Mouse (Mus musculus): ENCODE results near the gene Cldn10. TPM values are rescaled to one million over a fixed set of nuclear protein-coding genes. Genes with fewer than 3 reads are reported as not detected.

Gene Cldn10
- polyA plus RNA-seq, 1 experiment from 2014 or later: 72.3 TPM

GRCm38 (mm10) chr14:118765951-118766350, 21.8 kb upstream of the Cldn10 start:
- WGBS: 69% methylated on average over 7 of the region's 7 CpGs
- H3K4me3 ChIP-seq: no peak overlapping the region
- ATAC-seq (ENCODE audit: borderline replicate concordance, extremely low read depth, low FRiP score, low TSS enrichment): no peak
- H3K36me3 ChIP-seq: no peaks in the 10 kb centered on the region
- H3K4me2 ChIP-seq: no peak overlapping the region
- H3K9ac ChIP-seq: no peak overlapping the region
- H3K27ac ChIP-seq: no peak overlapping the region
- peaks cover 25% of the 10 kb centered on the region for H3K27me3 ChIP-seq
- no peaks in the 10 kb centered on the region for H3K9me3 ChIP-seq
- peaks cover 5% of the 10 kb centered on the region; the same call in 1 of the 2 replicates for H3K4me1 ChIP-seq

- Histone ChIP-seq H3K27ac (no peak overlapping the region), H3K9ac (no peak overlapping the region), H3K36me3 (no peaks in the 10 kb centered on the region), H3K4me1 (peaks cover 5% of the 10 kb centered on the region; the same call in 1 of the 2 replicates), H3K9me3 (no peaks in the 10 kb centered on the region), H3K4me2 (no peak overlapping the region), H3K27me3 (peaks cover 25% of the 10 kb centered on the region), H3K4me3 (no peak overlapping the region)
- WGBS: 59% methylated on average over 5 of the region's 5 CpGs
- ATAC-seq (ENCODE audit: borderline replicate concordance, extremely low read depth, low FRiP score, low TSS enrichment): no peak
Observed at GRCm38 (mm10) chr14:118766368-118766767, 21.3 kb upstream of the Cldn10 start.

- no peak overlapping the region for H3K27ac ChIP-seq
- WGBS: 31% methylated on average over 14 of the region's 14 CpGs
Observed at GRCm38 (mm10) chr14:118767673-118768353, 19.9 kb upstream of the Cldn10 start.

GRCm38 (mm10) chr14:118768354-118768713, 19.4 kb upstream of the Cldn10 start:
- Histone ChIP-seq H3K9ac (no peak overlapping the region), H3K4me1 (peaks cover 5% of the 10 kb centered on the region; the same call in 1 of the 2 replicates), H3K4me2 (no peak overlapping the region), H3K27ac (no peak overlapping the region), H3K9me3 (no peaks in the 10 kb centered on the region), H3K4me3 (no peak overlapping the region), H3K36me3 (no peaks in the 10 kb centered on the region), H3K27me3 (peaks cover 25% of the 10 kb centered on the region)
- WGBS: 38% methylated on average over 17 of the region's 17 CpGs
- ATAC-seq (ENCODE audit: borderline replicate concordance, extremely low read depth, low FRiP score, low TSS enrichment): no peak

More at GRCm38 (mm10) chr14:118767673-118768353, 19.9 kb upstream of the Cldn10 start:
- Histone ChIP-seq H3K27me3 (peaks cover 25% of the 10 kb centered on the region), H3K4me1 (peaks cover 5% of the 10 kb centered on the region; the same call in 1 of the 2 replicates), H3K9ac (no peak overlapping the region), H3K4me2 (no peak overlapping the region), H3K9me3 (no peaks in the 10 kb centered on the region), H3K4me3 (no peak overlapping the region), H3K36me3 (no peaks in the 10 kb centered on the region)
- peak; percentile 69; the same call in 1 of the 2 replicates for ATAC-seq (ENCODE audit: borderline replicate concordance, extremely low read depth, low FRiP score, low TSS enrichment)

- Histone ChIP-seq H3K4me1 (no peaks in the 10 kb centered on the region), H3K27ac (no peak overlapping the region), H3K9ac (no peak overlapping the region), H3K9me3 (no peaks in the 10 kb centered on the region), H3K4me3 (no peak overlapping the region), H3K36me3 (no peaks in the 10 kb centered on the region), H3K27me3 (peaks cover 10% of the 10 kb centered on the region), H3K4me2 (no peak overlapping the region)
- WGBS: 93% methylated on average over 3 of the region's 3 CpGs
- no peak for ATAC-seq (ENCODE audit: borderline replicate concordance, extremely low read depth, low FRiP score, low TSS enrichment)
Observed at GRCm38 (mm10) chr14:118773668-118774067, 14.0 kb upstream of the Cldn10 start.

- Histone ChIP-seq H3K27ac (no peak overlapping the region), H3K4me3 (no peak overlapping the region), H3K9ac (no peak overlapping the region), H3K9me3 (no peaks in the 10 kb centered on the region), H3K27me3 (no peaks in the 10 kb centered on the region), H3K4me2 (no peak overlapping the region), H3K4me1 (no peaks in the 10 kb centered on the region), H3K36me3 (no peaks in the 10 kb centered on the region)
- ATAC-seq (ENCODE audit: borderline replicate concordance, extremely low read depth, low FRiP score, low TSS enrichment): no peak
- WGBS: 74% methylated on average over 12 of the region's 12 CpGs
Observed at GRCm38 (mm10) chr14:118774507-118775428, 12.9 kb upstream of the Cldn10 start.

- 92% methylated on average over 1 of the region's 1 CpGs for WGBS
- ATAC-seq (ENCODE audit: borderline replicate concordance, extremely low read depth, low FRiP score, low TSS enrichment): no peak
Observed at GRCm38 (mm10) chr14:118775554-118775953, 12.2 kb upstream of the Cldn10 start.

GRCm38 (mm10) chr14:118776372-118776771, 11.3 kb upstream of the Cldn10 start:
- H3K36me3 ChIP-seq: no peaks in the 10 kb centered on the region
- WGBS: 74% methylated on average over 2 of the region's 2 CpGs
- no peaks in the 10 kb centered on the region for H3K4me1 ChIP-seq
- H3K9me3 ChIP-seq: no peaks in the 10 kb centered on the region
- H3K27ac ChIP-seq: no peak overlapping the region
- H3K9ac ChIP-seq: no peak overlapping the region
- no peaks in the 10 kb centered on the region for H3K27me3 ChIP-seq
- no peak overlapping the region for H3K4me2 ChIP-seq
- ATAC-seq (ENCODE audit: borderline replicate concordance, extremely low read depth, low FRiP score, low TSS enrichment): no peak; the same call in 1 of the 2 replicates
- H3K4me3 ChIP-seq: no peak overlapping the region

More at GRCm38 (mm10) chr14:118775554-118775953, 12.2 kb upstream of the Cldn10 start:
- Histone ChIP-seq H3K4me2 (no peak overlapping the region), H3K9me3 (no peaks in the 10 kb centered on the region), H3K4me1 (no peaks in the 10 kb centered on the region), H3K36me3 (no peaks in the 10 kb centered on the region), H3K27me3 (no peaks in the 10 kb centered on the region), H3K4me3 (no peak overlapping the region), H3K27ac (no peak overlapping the region), H3K9ac (no peak overlapping the region)

- Histone ChIP-seq H3K9ac (no peak overlapping the region), H3K36me3 (no peaks in the 10 kb centered on the region), H3K27me3 (0 out of 2 replicates have a peak, but pooled peaks cover 3% of the 10 kb centered on the region), H3K9me3 (no peaks in the 10 kb centered on the region), H3K27ac (no peak overlapping the region), H3K4me2 (no peak overlapping the region), H3K4me3 (no peak overlapping the region), H3K4me1 (no peaks in the 10 kb centered on the region)
- WGBS: 78% methylated on average over 4 of the region's 4 CpGs
- no peak for ATAC-seq (ENCODE audit: borderline replicate concordance, extremely low read depth, low FRiP score, low TSS enrichment)
Observed at GRCm38 (mm10) chr14:118777478-118777877, 10.2 kb upstream of the Cldn10 start.

GRCm38 (mm10) chr14:118781601-118782000, 6.1 kb upstream of the Cldn10 start:
- Histone ChIP-seq H3K4me3 (no peak overlapping the region), H3K27ac (no peak overlapping the region), H3K36me3 (no peaks in the 10 kb centered on the region), H3K9ac (no peak overlapping the region), H3K4me1 (no peaks in the 10 kb centered on the region), H3K27me3 (0 out of 2 replicates have a peak, but pooled peaks cover 3% of the 10 kb centered on the region), H3K4me2 (no peak overlapping the region), H3K9me3 (no peaks in the 10 kb centered on the region)
- ATAC-seq (ENCODE audit: borderline replicate concordance, extremely low read depth, low FRiP score, low TSS enrichment): no peak
- 78% methylated on average over 7 of the region's 7 CpGs for WGBS

GRCm38 (mm10) chr14:118782241-118782640, 5.5 kb upstream of the Cldn10 start:
- H3K27ac ChIP-seq: no peak overlapping the region
- no peaks in the 10 kb centered on the region for H3K9me3 ChIP-seq
- 51% methylated on average over 3 of the region's 3 CpGs for WGBS

More at GRCm38 (mm10) chr14:118782241-118782640, 5.5 kb upstream of the Cldn10 start:
- Histone ChIP-seq H3K9ac (no peak overlapping the region), H3K4me3 (no peak overlapping the region), H3K36me3 (no peaks in the 10 kb centered on the region), H3K27me3 (0 out of 2 replicates have a peak, but pooled peaks cover 3% of the 10 kb centered on the region), H3K4me2 (no peak overlapping the region), H3K4me1 (no peaks in the 10 kb centered on the region)
- ATAC-seq (ENCODE audit: borderline replicate concordance, extremely low read depth, low FRiP score, low TSS enrichment): no peak; the same call in 1 of the 2 replicates
